In genomic region chr9:68825841-68826240, GRCm38 (mm10) we compare ENCODE assay signal across 17 mouse cellular contexts.
DNase-seq lines count a peak whose midpoint lies in the region; ATAC-seq and TF ChIP-seq lines count a peak whose summit lies in the region.
"Had no signal": no experiment of that assay in that cellular context is flagged by ENCODE, and none has a peak within 500 bp of the region (broad histone marks: within the 10 kb centered on the region; RNA-seq: fewer than 3 reads in every experiment).

No protein-coding gene starts in this region.

- 52% methylated on average over 3 of the region's 3 CpGs for WGBS in lung, postnatal 0 days
- WGBS in liver, embryonic 15.5 days (ENCODE audit: insufficient replicate concordance) = 48% methylated on average over 3 of the region's 3 CpGs
- WGBS in midbrain, embryonic 10.5 days = 85% methylated on average over 3 of the region's 3 CpGs

- H3K9me3 ChIP-seq in lung, postnatal 0 days (ENCODE audit: low read length) = no peaks in the 10 kb centered on the region
- H3K9me3 ChIP-seq in liver, embryonic 15.5 days (replicated peaks) = no peaks in the 10 kb centered on the region
- no peaks in the 10 kb centered on the region for H3K9me3 ChIP-seq in midbrain, embryonic 10.5 days (replicated peaks)
- H3K9me3 ChIP-seq: embryonic facial prominence, embryonic 15.5 days; hindbrain, embryonic 12.5 days; midbrain, embryonic 13.5 days had no signal

- H3K27ac ChIP-seq in lung, postnatal 0 days (ENCODE audit: low read length) = no peak overlapping the region
- H3K27ac ChIP-seq in liver, embryonic 15.5 days (replicated peaks) = peak overlapping the region; percentile 68
- no peak overlapping the region for H3K27ac ChIP-seq in midbrain, embryonic 10.5 days (replicated peaks)
- H3K27ac ChIP-seq: embryonic facial prominence, embryonic 15.5 days; hindbrain, embryonic 12.5 days; midbrain, embryonic 13.5 days had no signal

- H3K27me3 ChIP-seq in lung, postnatal 0 days (replicated peaks; ENCODE audit: insufficient read depth, low read length) = no peaks in the 10 kb centered on the region
- no peaks in the 10 kb centered on the region for H3K27me3 ChIP-seq in liver, embryonic 15.5 days
- H3K27me3 ChIP-seq in midbrain, embryonic 10.5 days (ENCODE audit: low read depth, poor library complexity, severe bottlenecking) = no peaks in the 10 kb centered on the region
- H3K27me3 ChIP-seq: embryonic facial prominence, embryonic 15.5 days; hindbrain, embryonic 12.5 days; midbrain, embryonic 13.5 days had no signal

- intact Hi-C loops in gastrocnemius, postnatal 36 days (cut with DNase I) = loop anchor here (10.0 kb wide), 1 partner anchor 539 kb away; no protein-coding TSS in a partner anchor

- no peaks in the 10 kb centered on the region; the same call in 1 of the 2 replicates for H3K4me1 ChIP-seq in lung, postnatal 0 days (ENCODE audit: insufficient read depth, low read depth, low read length)
- 0 out of 2 replicates have a peak, but pooled peaks cover 4% of the 10 kb centered on the region for H3K4me1 ChIP-seq in liver, embryonic 15.5 days (replicated peaks)
- H3K4me1 ChIP-seq in midbrain, embryonic 10.5 days = no peaks in the 10 kb centered on the region
- H3K4me1 ChIP-seq: hindbrain, embryonic 12.5 days; midbrain, embryonic 13.5 days had no signal

- no peak overlapping the region for H3K4me2 ChIP-seq in lung, postnatal 0 days (replicated peaks; ENCODE audit: low read depth, low read length)
- H3K4me2 ChIP-seq in liver, embryonic 15.5 days = no peak overlapping the region
- H3K4me2 ChIP-seq: embryonic facial prominence, embryonic 15.5 days; hindbrain, embryonic 12.5 days; midbrain, embryonic 13.5 days had no signal

- no peak overlapping the region for H3K4me3 ChIP-seq in lung, postnatal 0 days (ENCODE audit: low read depth, low read length)
- no peak overlapping the region for H3K4me3 ChIP-seq in liver, embryonic 15.5 days (replicated peaks)
- no peak overlapping the region for H3K4me3 ChIP-seq in midbrain, embryonic 10.5 days
- H3K4me3 ChIP-seq: embryonic facial prominence, embryonic 15.5 days; hindbrain, embryonic 12.5 days; midbrain, embryonic 13.5 days had no signal

- peak; percentile 39 for DNase-seq in lung, postnatal 25 days (ENCODE audit: low spot score)
- no peak for DNase-seq in lung, postnatal 0 days (ENCODE audit: low spot score)
- peak; percentile 24 for DNase-seq in kidney, postnatal 10 days
- no peak for DNase-seq in midbrain, embryonic 10.5 days (ENCODE audit: low spot score)
- DNase-seq in ovary, postnatal 14 days (ENCODE audit: low spot score) = no peak
- DNase-seq in adrenal gland, postnatal 36 days = no peak
- no peak for DNase-seq in gastrocnemius, postnatal 36 days
- DNase-seq: adrenal gland, adult 2 months; cerebellum, postnatal 14 days; embryo, embryonic 11 days; gastrocnemius, postnatal 10 days; layer of hippocampus, adult 9-11 months; thymus, postnatal 4 days had no signal

- no peaks in the 10 kb centered on the region for H3K36me3 ChIP-seq in lung, postnatal 0 days (ENCODE audit: insufficient read depth, low read length)
- no peaks in the 10 kb centered on the region for H3K36me3 ChIP-seq in liver, embryonic 15.5 days (replicated peaks)
- H3K36me3 ChIP-seq in midbrain, embryonic 10.5 days = no peaks in the 10 kb centered on the region
- H3K36me3 ChIP-seq: embryonic facial prominence, embryonic 15.5 days; hindbrain, embryonic 12.5 days; midbrain, embryonic 13.5 days had no signal

- no peak for TF ChIP-seq CTCF in lung, postnatal 0 days (IDR thresholded peaks at IDR 0.05)

- TF ChIP-seq EP300 in lung, postnatal 0 days (IDR thresholded peaks at IDR 0.05) = no peak

- H3K9ac ChIP-seq in lung, postnatal 0 days (replicated peaks; ENCODE audit: low read depth) = no peak overlapping the region
- H3K9ac ChIP-seq in liver, embryonic 15.5 days = no peak overlapping the region
- H3K9ac ChIP-seq: embryonic facial prominence, embryonic 15.5 days; hindbrain, embryonic 12.5 days; midbrain, embryonic 13.5 days had no signal

- ATAC-seq in lung, postnatal 0 days = no peak
- ATAC-seq in liver, embryonic 15.5 days (ENCODE audit: insufficient read depth) = peak; percentile 69
- ATAC-seq: midbrain, embryonic 13.5 days had no signal

Comparison
In these comparisons a context has a peak if more than half of its experiments do, and no peak if none do; other contexts are left out.
1. DNase-seq: peak in lung, postnatal 25 days (single experiment) and kidney, postnatal 10 days (single experiment); none in lung, postnatal 0 days (single experiment), midbrain, embryonic 10.5 days (single experiment), ovary, postnatal 14 days (single experiment), adrenal gland, postnatal 36 days (0 of 2) and gastrocnemius, postnatal 36 days (0 of 2).